In genomic region chr17:30360654-30361053, GRCm38 (mm10) we compare ENCODE assay signal across 13 mouse cellular contexts.
DNase-seq lines count a peak whose midpoint lies in the region; ATAC-seq and TF ChIP-seq lines count a peak whose summit lies in the region.
"Had no signal": no experiment of that assay in that cellular context is flagged by ENCODE, and none has a peak within 500 bp of the region (broad histone marks: within the 10 kb centered on the region; RNA-seq: fewer than 3 reads in every experiment).

No protein-coding gene starts in this region.

- no peak for TF ChIP-seq CTCF in hindbrain, postnatal 0 days (IDR thresholded peaks at IDR 0.05; ENCODE audit: low read depth)

- no peak for DNase-seq in hindbrain, postnatal 0 days (ENCODE audit: low spot score)
- no peak for DNase-seq in midbrain, embryonic 10.5 days (ENCODE audit: low spot score)
- DNase-seq in midbrain, embryonic 14.5 days, result no peak
- no peak for DNase-seq in thymus, postnatal 0 days (ENCODE audit: low spot score)
- DNase-seq: cerebellum, adult 18-20 months; heart, postnatal 4 days; spleen, adult 18-20 months; thymus, adult 18-20 months had no signal

- H3K9me3 ChIP-seq in hindbrain, embryonic 12.5 days (replicated peaks), result no peaks in the 10 kb centered on the region
- H3K9me3 ChIP-seq in hindbrain, postnatal 0 days (ENCODE audit: low read length), result no peaks in the 10 kb centered on the region
- no peaks in the 10 kb centered on the region for H3K9me3 ChIP-seq in midbrain, embryonic 10.5 days (replicated peaks)
- H3K9me3 ChIP-seq in midbrain, embryonic 14.5 days (ENCODE audit: control insufficient read depth, low read length), result no peaks in the 10 kb centered on the region
- H3K9me3 ChIP-seq in liver, embryonic 12.5 days (replicated peaks), result no peaks in the 10 kb centered on the region
- H3K9me3 ChIP-seq: heart, embryonic 10.5 days had no signal

- 0 out of 2 replicates have a peak overlapping the region, but pooled peaks have one; percentile 42 for H3K27ac ChIP-seq in hindbrain, embryonic 12.5 days
- no peak overlapping the region for H3K27ac ChIP-seq in hindbrain, postnatal 0 days
- 0 out of 2 replicates have a peak overlapping the region, but pooled peaks have one; percentile 2 for H3K27ac ChIP-seq in midbrain, embryonic 10.5 days (replicated peaks)
- no peak overlapping the region for H3K27ac ChIP-seq in midbrain, embryonic 14.5 days (replicated peaks; ENCODE audit: low read depth, low read length)
- no peak overlapping the region for H3K27ac ChIP-seq in liver, embryonic 12.5 days
- H3K27ac ChIP-seq: heart, embryonic 10.5 days had no signal

- H3K9ac ChIP-seq in hindbrain, embryonic 12.5 days, result no peak overlapping the region
- H3K9ac ChIP-seq in hindbrain, postnatal 0 days (replicated peaks; ENCODE audit: low read length), result no peak overlapping the region
- no peak overlapping the region for H3K9ac ChIP-seq in midbrain, embryonic 14.5 days (replicated peaks; ENCODE audit: low read length)
- no peak overlapping the region for H3K9ac ChIP-seq in liver, embryonic 12.5 days

- peaks cover 28% of the 10 kb centered on the region for H3K4me1 ChIP-seq in hindbrain, embryonic 12.5 days
- H3K4me1 ChIP-seq in hindbrain, postnatal 0 days (ENCODE audit: insufficient read depth, low read length), result no peaks in the 10 kb centered on the region; the same call in 1 of the 2 replicates
- peaks cover 39% of the 10 kb centered on the region for H3K4me1 ChIP-seq in midbrain, embryonic 10.5 days
- peaks cover 27% of the 10 kb centered on the region for H3K4me1 ChIP-seq in midbrain, embryonic 14.5 days (ENCODE audit: control insufficient read depth, insufficient read depth, low read length)
- peaks cover 32% of the 10 kb centered on the region for H3K4me1 ChIP-seq in liver, embryonic 12.5 days

- H3K4me3 ChIP-seq in hindbrain, embryonic 12.5 days, result no peak overlapping the region
- no peak overlapping the region for H3K4me3 ChIP-seq in hindbrain, postnatal 0 days (ENCODE audit: low read length)
- H3K4me3 ChIP-seq in midbrain, embryonic 10.5 days, result no peak overlapping the region
- H3K4me3 ChIP-seq in midbrain, embryonic 14.5 days (replicated peaks; ENCODE audit: low read depth, low read length), result no peak overlapping the region
- H3K4me3 ChIP-seq in liver, embryonic 12.5 days, result no peak overlapping the region
- H3K4me3 ChIP-seq: heart, embryonic 10.5 days had no signal

- no peaks in the 10 kb centered on the region for H3K27me3 ChIP-seq in hindbrain, embryonic 12.5 days
- no peaks in the 10 kb centered on the region for H3K27me3 ChIP-seq in hindbrain, postnatal 0 days (ENCODE audit: insufficient read depth, low read length)
- no peaks in the 10 kb centered on the region for H3K27me3 ChIP-seq in midbrain, embryonic 10.5 days (ENCODE audit: low read depth, poor library complexity, severe bottlenecking)
- no peaks in the 10 kb centered on the region for H3K27me3 ChIP-seq in midbrain, embryonic 14.5 days (ENCODE audit: control insufficient read depth, insufficient read depth, low read length)
- no peaks in the 10 kb centered on the region for H3K27me3 ChIP-seq in liver, embryonic 12.5 days (replicated peaks)
- H3K27me3 ChIP-seq: CH12.LX had no signal

- H3K4me2 ChIP-seq in hindbrain, embryonic 12.5 days (replicated peaks), result no peak overlapping the region
- H3K4me2 ChIP-seq in hindbrain, postnatal 0 days (ENCODE audit: low read depth, low read length), result no peak overlapping the region
- H3K4me2 ChIP-seq in midbrain, embryonic 14.5 days (ENCODE audit: low read length), result no peak overlapping the region
- H3K4me2 ChIP-seq in liver, embryonic 12.5 days, result no peak overlapping the region

- no peak for ATAC-seq in hindbrain, embryonic 12.5 days (ENCODE audit: low FRiP score)
- ATAC-seq in hindbrain, postnatal 0 days, result no peak
- ATAC-seq in midbrain, embryonic 14.5 days (ENCODE audit: low FRiP score, low TSS enrichment), result no peak
- ATAC-seq in liver, embryonic 12.5 days, result 0 out of 2 replicates have a peak, but pooled peaks have one; percentile 18
- no peak for ATAC-seq in inflammation-experienced regulatory T-cells, adult 6 months

- H3K36me3 ChIP-seq in hindbrain, embryonic 12.5 days, result no peaks in the 10 kb centered on the region
- no peaks in the 10 kb centered on the region for H3K36me3 ChIP-seq in hindbrain, postnatal 0 days (ENCODE audit: insufficient read depth, low read length)
- H3K36me3 ChIP-seq in midbrain, embryonic 10.5 days, result no peaks in the 10 kb centered on the region
- no peaks in the 10 kb centered on the region for H3K36me3 ChIP-seq in midbrain, embryonic 14.5 days (ENCODE audit: control insufficient read depth, insufficient read depth, low read length)
- H3K36me3 ChIP-seq in liver, embryonic 12.5 days, result no peaks in the 10 kb centered on the region
- H3K36me3 ChIP-seq: heart, embryonic 10.5 days had no signal

- 26% methylated on average over 1 of the region's 1 CpGs for WGBS in hindbrain, embryonic 12.5 days
- WGBS in hindbrain, postnatal 0 days, result 19% methylated on average over 1 of the region's 1 CpGs
- 59% methylated on average over 1 of the region's 1 CpGs for WGBS in midbrain, embryonic 10.5 days
- 41% methylated on average over 1 of the region's 1 CpGs for WGBS in midbrain, embryonic 14.5 days
- WGBS in liver, embryonic 12.5 days (ENCODE audit: insufficient replicate concordance), result 28% methylated on average over 1 of the region's 1 CpGs

Comparison
In these comparisons a context has a peak if more than half of its experiments do, and no peak if none do; other contexts are left out.
1. H3K27ac ChIP-seq: peak in hindbrain, embryonic 12.5 days (single experiment) and midbrain, embryonic 10.5 days (single experiment); none in hindbrain, postnatal 0 days (single experiment), midbrain, embryonic 14.5 days (single experiment) and liver, embryonic 12.5 days (single experiment).